Mouse (Mus musculus) cerebellum, adult 18-20 months (tissue): ENCODE data around the gene Rhox3g.
"Not testable (repeated sequence)": the region's sequence is repeated elsewhere in the genome, so short reads cannot be mapped to it uniquely, and the experiment has no call there.

ENCODE experiments used
- DNase-seq, 2 experiments: peaks; one replicate each; pipeline ENCODE4 v3.0.0; 2021

The Rhox3g gene

GRCm38 (mm10) chrX:37628512-37628911, at the start of gene Rhox3g:
Gene Rhox3g, minus strand, starts transcription at chrX:37628612.
- not testable (repeated sequence) for DNase-seq

DNA sequence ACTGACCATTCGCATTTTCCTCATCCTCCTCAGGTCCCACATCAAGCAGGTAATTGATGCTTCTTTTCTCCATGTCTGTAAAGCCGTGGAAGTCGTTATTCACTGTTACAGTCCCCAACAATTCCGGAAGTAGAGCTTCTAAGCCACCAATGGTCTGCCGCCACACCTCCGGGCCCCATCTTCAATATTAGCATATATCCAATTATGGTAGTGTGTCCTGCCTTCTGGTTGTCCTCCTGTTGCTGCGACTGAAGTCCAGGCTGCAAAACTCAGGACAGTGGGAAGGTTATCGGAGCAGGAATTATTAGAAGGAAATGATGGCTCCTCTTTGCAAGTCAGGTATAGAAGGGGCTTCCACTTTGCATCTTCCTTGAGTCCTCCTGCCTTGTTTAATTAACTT, 44.8 kb upstream of the Rhox3g start, which contains the start of gene Rhox2h:
Gene Rhox2h (minus strand): TSS at position 101 of the 400 bp plus-strand sequence.
- not testable (repeated sequence) for DNase-seq

- not testable (repeated sequence) for DNase-seq
Observed at GRCm38 (mm10) chrX:37668664-37669063, 40.3 kb upstream of the Rhox3g start, which contains the start of gene Rhox3h. Gene Rhox3h, minus strand, starts transcription at chrX:37668764.

DNA sequence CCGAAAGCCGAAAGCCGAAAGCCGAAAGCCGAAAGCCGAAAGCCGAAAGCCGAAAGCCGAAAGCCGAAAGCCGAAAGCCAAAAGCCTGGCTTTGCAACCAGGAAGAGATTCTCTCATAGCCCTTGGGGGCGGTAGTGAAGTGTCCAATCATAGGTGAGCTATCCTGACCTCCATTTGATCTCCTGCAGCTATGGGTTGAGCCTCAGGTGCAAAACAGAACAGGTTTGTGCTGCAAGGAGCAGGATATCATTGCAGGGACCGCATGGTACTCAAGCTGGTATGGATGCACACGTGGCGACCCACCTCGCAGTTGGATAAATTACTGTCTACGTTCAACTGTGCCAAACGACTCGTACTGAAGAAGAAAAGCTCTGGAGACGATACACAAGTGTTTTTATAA, 22.8 kb upstream of the Rhox3g start, which contains the start of gene Rhox4g:
Gene Rhox4g (minus strand): TSS at position 101 of the 400 bp plus-strand sequence.
- not testable (repeated sequence) for DNase-seq

GRCm38 (mm10) chrX:37643370-37643769, 15.0 kb upstream of the Rhox3g start, which contains the start of gene Rhox2g:
Gene Rhox2g, minus strand, starts transcription at chrX:37643470.
- DNase-seq = not testable (repeated sequence)

DNA sequence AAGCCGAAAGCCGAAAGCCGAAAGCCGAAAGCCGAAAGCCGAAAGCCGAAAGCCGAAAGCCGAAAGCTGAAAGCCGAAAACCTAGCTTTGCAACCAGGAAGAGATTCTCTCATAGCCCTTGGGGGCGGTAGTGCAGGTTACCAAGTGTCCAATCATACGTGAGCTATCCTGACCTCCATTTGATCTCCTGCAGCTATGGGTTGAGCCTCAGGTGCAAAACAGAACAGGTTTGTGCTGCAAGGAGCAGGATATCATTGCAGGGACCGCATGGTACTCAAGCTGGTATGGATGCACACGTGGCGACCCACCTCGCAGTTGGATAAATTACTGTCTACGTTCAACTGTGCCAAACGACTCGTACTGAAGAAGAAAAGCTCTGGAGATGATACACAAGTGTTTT, 20.8 kb downstream of the Rhox3g start, which contains the start of gene Rhox4f:
Gene Rhox4f (minus strand): TSS at position 101 of the 400 bp plus-strand sequence.
- not testable (repeated sequence) for DNase-seq

GRCm38 (mm10) chrX:37580692-37581091, 47.7 kb downstream of the Rhox3g start, which contains the start of gene Rhox3f:
Gene Rhox3f, plus strand, starts transcription at chrX:37580992.
- not testable (repeated sequence) for DNase-seq
